Mouse (Mus musculus): ENCODE measurements around the gene Akr1d1. TPM values are rescaled to one million over a fixed set of nuclear protein-coding genes. Genes with fewer than 3 reads are reported as not detected.

The Akr1d1 gene
- polyA plus RNA-seq, 1 experiment from 2014 or later = 0.08 TPM

Other genes starting within 250 kb of the Akr1d1 start
- 0.27 and 0.43 TPM in 2 replicates for gene Dgki, start 230.0 kb upstream of the Akr1d1 start, polyA plus RNA-seq (2014; fragmentation: Nextera tagmentation; extraction: Ambion mirVana)
- gene Creb3l2, start 88.0 kb upstream of the Akr1d1 start, polyA plus RNA-seq (2014; fragmentation: Nextera tagmentation; extraction: Ambion mirVana) = 21.3 and 34.2 TPM in 2 replicates

All from kidney, embryonic 14.5 days (tissue).